ENCODE assay signal across 11 mouse cellular contexts in genomic region chr1:190971708-190972610, GRCm38 (mm10). TPM values are rescaled to one million over a fixed set of nuclear protein-coding genes. Genes with fewer than 3 reads are reported as not detected.
DNase-seq lines count a peak whose midpoint lies in the region; ATAC-seq and TF ChIP-seq lines count a peak whose summit lies in the region.
"Had no signal": no experiment of that assay in that cellular context is flagged by ENCODE, and none has a peak within 500 bp of the region (broad histone marks: within the 10 kb centered on the region; RNA-seq: fewer than 3 reads in every experiment).

No protein-coding gene starts in this region.

- no peaks in the 10 kb centered on the region for H3K9me3 ChIP-seq in MEL (replicated peaks; ENCODE audit: insufficient read depth, low read length)
- H3K9me3 ChIP-seq in intestine, embryonic 15.5 days, result no peaks in the 10 kb centered on the region

- no peak overlapping the region for H3K4me2 ChIP-seq in intestine, embryonic 15.5 days (replicated peaks)

- peaks cover 0 to 6% of the 10 kb centered on the region in 2 experiments; a peak in 2 of 4 replicates for H3K36me3 ChIP-seq in MEL (ENCODE audit: control insufficient read depth in 1 of 2, insufficient read depth in 2 of 2, low read length in 2 of 2)
- peaks cover 11% of the 10 kb centered on the region for H3K36me3 ChIP-seq in intestine, embryonic 15.5 days

- no peaks in the 10 kb centered on the region for H3K79me2 ChIP-seq in MEL (ENCODE audit: control insufficient read depth, insufficient read depth, low read length, poor library complexity)

- TF ChIP-seq POLR2A in MEL (IDR thresholded peaks at IDR 0.05; ENCODE audit: control insufficient read depth in 1 of 2, insufficient read depth in 1 of 2, low read depth in 1 of 2, low read length in 2 of 2, poor library complexity in 1 of 2), result no peak

- DNase-seq in frontal cortex, adult 2 months (ENCODE audit: extremely low spot score in 1 of 2, low spot score in 1 of 2), result peak; percentile 26 to 57
- DNase-seq in frontal cortex, postnatal 14 days (ENCODE audit: low spot score in 2 of 2), result no peak
- peak; percentile 81 for DNase-seq in MEL (ENCODE audit: low read depth, low spot score)
- peak; percentile 74 to 86 for DNase-seq in cerebellum, postnatal 14 days
- peak; percentile 50 to 67 for DNase-seq in heart, postnatal 10 days
- DNase-seq in yolk sac, embryonic 10.5 days (ENCODE audit: low spot score), result no peak
- DNase-seq: kidney, adult 8-10 months; thymus, adult 18-20 months had no signal

- 77% methylated on average over 14 of the region's 14 CpGs for WGBS in intestine, embryonic 15.5 days

- no peak for TF ChIP-seq RAD21 in MEL (IDR thresholded peaks at IDR 0.05; ENCODE audit: low read depth, low read length)

- no peak for TF ChIP-seq CTCF in MEL (IDR thresholded peaks at IDR 0.05 in 2 of 3, conservative IDR thresholded peaks at IDR 0.05 in 1 of 3; ENCODE audit: control insufficient read depth in 1 of 3, insufficient read depth in 1 of 3, low read depth in 2 of 3, low read length in 3 of 3, poor library complexity in 1 of 3, severe bottlenecking in 1 of 3)

- no peak for ATAC-seq in intestine, embryonic 15.5 days
- ATAC-seq in erythroblast, adult 5-6 weeks (replicated peaks; ENCODE audit: low FRiP score, poor library complexity, severe bottlenecking), result no peak

- peak in 1 of 2 experiments; percentile 8; a peak in 1 of 4 replicates for TF ChIP-seq EP300 in MEL (IDR thresholded peaks at IDR 0.05; ENCODE audit: low read depth in 1 of 2, low read length in 2 of 2)

- H3K4me3 ChIP-seq in MEL (ENCODE audit: control insufficient read depth in 1 of 2, insufficient read depth in 1 of 2, low read depth in 2 of 2, low read length in 2 of 2), result peak overlapping the region in 1 of 2 experiments; percentile 27; a peak in 2 of 4 replicates
- H3K4me3 ChIP-seq in intestine, embryonic 15.5 days (replicated peaks), result no peak overlapping the region
- H3K4me3 ChIP-seq: heart, adult 2 months had no signal

- H3K27ac ChIP-seq in MEL (ENCODE audit: control insufficient read depth, low read depth, low read length), result peak overlapping the region; percentile 68
- no peak overlapping the region for H3K27ac ChIP-seq in intestine, embryonic 15.5 days
- H3K27ac ChIP-seq: heart, adult 2 months had no signal

- H3K9ac ChIP-seq in MEL (ENCODE audit: control insufficient read depth, low read depth, low read length, poor library complexity, severe bottlenecking), result peak overlapping the region; percentile 49
- H3K9ac ChIP-seq in intestine, embryonic 15.5 days, result no peak overlapping the region

- peaks cover 3 to 18% of the 10 kb centered on the region in 2 experiments; a peak in 3 of 4 replicates for H3K4me1 ChIP-seq in MEL (ENCODE audit: control insufficient read depth in 1 of 2, insufficient read depth in 2 of 2, low read length in 2 of 2)
- H3K4me1 ChIP-seq in intestine, embryonic 15.5 days (replicated peaks), result peaks cover 4% of the 10 kb centered on the region

- intact Hi-C loops in heart, postnatal 10 days (cut with DNase I), result no loop called here

- no peaks in the 10 kb centered on the region for H3K27me3 ChIP-seq in MEL (ENCODE audit: control insufficient read depth in 1 of 2, insufficient read depth in 2 of 2, low read length in 2 of 2)
- H3K27me3 ChIP-seq in intestine, embryonic 15.5 days (replicated peaks), result no peaks in the 10 kb centered on the region

TF ChIP-seq in MEL, 35 proteins besides CTCF, POLR2A, EP300 and RAD21:
- TF ChIP-seq ZKSCAN1 (IDR thresholded peaks at IDR 0.05; ENCODE audit: low read depth, low read length) (no peak), MYC (IDR thresholded peaks at IDR 0.05; ENCODE audit: low read depth, low read length) (no peak), GATA1 (IDR thresholded peaks at IDR 0.05; ENCODE audit: low read depth, low read length) (peak; percentile 66; the same call in 1 of the 2 replicates), JUND (IDR thresholded peaks at IDR 0.05; ENCODE audit: low read depth, low read length) (no peak), MXI1 (IDR thresholded peaks at IDR 0.05; ENCODE audit: low read depth, low read length) (peak; percentile 84), ETS1 (IDR thresholded peaks at IDR 0.05; ENCODE audit: low read depth, low read length) (peak; percentile 35), TCF12 (IDR thresholded peaks at IDR 0.05; ENCODE audit: low read depth, low read length) (0 out of 2 replicates have a peak, but pooled peaks have one; percentile 4), TBP (IDR thresholded peaks at IDR 0.05; ENCODE audit: low read depth, low read length) (peak; percentile 83), SIN3A (IDR thresholded peaks at IDR 0.05; ENCODE audit: low read length) (peak; percentile 72)

RNA-seq across cellular contexts. Expression of gene Vash2, which starts 7.1 kb away (rescaled TPM):
- 7.0 and 7.7 TPM in 2 replicates for polyA plus RNA-seq in frontal cortex, adult 2 months (2012; rRNA removed)
- total RNA-seq in MEL (2012; rRNA removed), result 2.6 and 3.3 TPM in 2 replicates
- 1 to 10 TPM in 1 of 2 experiments, not detected in 1; 9.8 TPM for polyA plus RNA-seq in MEL (2012; ENCODE audit: insufficient read depth in 1 of 2, insufficient read length in 2 of 2, low read depth in 1 of 2, low replicate concordance in 2 of 2, missing spikeins in 1 of 2)
- total RNA-seq in heart, postnatal 10 days (2021), result 1 to 10 TPM; 6.3 to 7.5 TPM
- polyA plus RNA-seq in intestine, embryonic 15.5 days (2015; fragmentation: Nextera tagmentation; extraction: Ambion mirVana), result 15.6 and 19.1 TPM in 2 replicates
- not detected in 2 replicates for total RNA-seq in erythroblast, adult 5-6 weeks (2015; ENCODE audit: low replicate concordance)
- 0.42 TPM in 1 of 2 replicates, not detected in the other for total RNA-seq in erythroblast, adult 5-6 weeks (2017; ENCODE audit: low replicate concordance)

RNA-seq across cellular contexts. Expression of gene Angel2, which starts 47.0 kb away (rescaled TPM):
- 56.1 and 59.6 TPM in 2 replicates for polyA plus RNA-seq in frontal cortex, adult 2 months (2012; rRNA removed)
- total RNA-seq in MEL (2012; rRNA removed), result 25.1 TPM in 2 replicates
- polyA plus RNA-seq in MEL (2012; ENCODE audit: insufficient read depth in 1 of 2, insufficient read length in 2 of 2, low read depth in 1 of 2, low replicate concordance in 2 of 2, missing spikeins in 1 of 2), result 10 to 100 TPM in 1 of 2 experiments, not detected in 1; 33.7 TPM
- 10 to 100 TPM; 28.1 to 32.9 TPM for total RNA-seq in heart, postnatal 10 days (2021)
- 36.2 and 40.2 TPM in 2 replicates for polyA plus RNA-seq in intestine, embryonic 15.5 days (2015; fragmentation: Nextera tagmentation; extraction: Ambion mirVana)
- total RNA-seq in erythroblast, adult 5-6 weeks (2015; ENCODE audit: low replicate concordance), result 4.2 and 12.1 TPM in 2 replicates
- 8.9 and 12.6 TPM in 2 replicates for total RNA-seq in erythroblast, adult 5-6 weeks (2017; ENCODE audit: low replicate concordance)

RNA-seq across cellular contexts. Expression of gene Flvcr1, which starts 54.0 kb away (rescaled TPM):
- polyA plus RNA-seq in frontal cortex, adult 2 months (2012; rRNA removed), result 19.5 and 19.8 TPM in 2 replicates
- 27.7 and 36.9 TPM in 2 replicates for total RNA-seq in MEL (2012; rRNA removed)
- 10 to 100 TPM in 1 of 2 experiments, not detected in 1; 19.1 TPM for polyA plus RNA-seq in MEL (2012; ENCODE audit: insufficient read depth in 1 of 2, insufficient read length in 2 of 2, low read depth in 1 of 2, low replicate concordance in 2 of 2, missing spikeins in 1 of 2)
- 10 to 100 TPM in 1 of 2 experiments, 1 to 10 TPM in 1; 8.8 to 10.3 TPM for total RNA-seq in heart, postnatal 10 days (2021)
- polyA plus RNA-seq in intestine, embryonic 15.5 days (2015; fragmentation: Nextera tagmentation; extraction: Ambion mirVana), result 9.8 and 10.7 TPM in 2 replicates
- 9.4 and 13.6 TPM in 2 replicates for total RNA-seq in erythroblast, adult 5-6 weeks (2015; ENCODE audit: low replicate concordance)
- 5.3 and 7.8 TPM in 2 replicates for total RNA-seq in erythroblast, adult 5-6 weeks (2017; ENCODE audit: low replicate concordance)

Comparison
In these comparisons a context has a peak if more than half of its experiments do, and no peak if none do; other contexts are left out.
1. DNase-seq: peak in frontal cortex, adult 2 months (2 of 2), MEL (single experiment), cerebellum, postnatal 14 days (2 of 2) and heart, postnatal 10 days (2 of 2); none in frontal cortex, postnatal 14 days (0 of 2) and yolk sac, embryonic 10.5 days (single experiment).